Mouse (Mus musculus) heart, postnatal 0 days (tissue): ENCODE results near the gene Agbl4. TPM values are rescaled to one million over a fixed set of nuclear protein-coding genes. Genes with fewer than 3 reads are reported as not detected.

ENCODE experiments used
- ATAC-seq: fragments of 200-750 bp; cut with Nextera tagmentation; 2 replicates; pipeline ENCODE4 v1.8.0; 2017; ENCODE audit warnings: low read depth, moderate number of reproducible peaks, moderate library complexity; ENCODE audit not compliant: insufficient read depth
- DNase-seq: peaks from one replicate; pipeline ENCODE4 v3.0.0-alpha.2; 2016; ENCODE audit warnings: low spot score
- H3K27ac ChIP-seq: fragments of 300-500 bp; sonication (generic); 2 replicates; pipeline ENCODE4 v1.5.1; 2014; ENCODE audit warnings: low read depth, mild to moderate bottlenecking
- H3K27me3 ChIP-seq: fragments of 300-500 bp; sonication (generic); 2 replicates; pipeline ENCODE4 v1.6.1; 2014; ENCODE audit warnings: low read length, mixed read lengths; ENCODE audit not compliant: control insufficient read depth, insufficient read depth
- H3K36me3 ChIP-seq: fragments of 300-500 bp; sonication (generic); replicated peaks from 2 replicates; pipeline ENCODE4 v1.6.1; 2014; ENCODE audit warnings: low read length, mixed read lengths; ENCODE audit not compliant: control insufficient read depth, insufficient read depth
- H3K4me1 ChIP-seq: fragments of 300-500 bp; sonication (generic); 2 replicates; pipeline ENCODE4 v1.6.1; 2014; ENCODE audit warnings: antibody characterized with exemption; ENCODE audit not compliant: control insufficient read depth, insufficient read depth
- H3K4me2 ChIP-seq: fragments of 300-500 bp; sonication (generic); 2 replicates; pipeline ENCODE4 v1.6.1; 2014; ENCODE audit warnings: low read depth, mild to moderate bottlenecking, low read length, moderate library complexity
- H3K4me3 ChIP-seq: fragments of 300-500 bp; sonication (generic); 2 replicates; pipeline ENCODE4 v1.5.1; 2014; ENCODE audit warnings: low read depth, low read length
- H3K9ac ChIP-seq: fragments of 300-500 bp; sonication (generic); replicated peaks from 2 replicates; pipeline ENCODE4 v1.6.1; 2014; ENCODE audit warnings: low read depth, low read length, mixed read lengths
- H3K9me3 ChIP-seq: fragments of 300-500 bp; sonication (generic); replicated peaks from 2 replicates; pipeline ENCODE4 v1.6.1; 2016; ENCODE audit warnings: low read length; ENCODE audit not compliant: control insufficient read depth
- CTCF ChIP-seq: IDR thresholded peaks from 2 replicates; pipeline ENCODE4 v1.5.1; 2016; ENCODE audit warnings: antibody characterized with exemption, control low read depth, low read depth
- EP300 ChIP-seq: IDR thresholded peaks from 2 replicates; pipeline ENCODE4 v1.6.1; 2016; ENCODE audit warnings: antibody characterized with exemption, low read depth
- WGBS: fragments of 180-500 bp; shearing (Covaris S2); extraction: QIAGEN DNeasy Blood & Tissue Kit; methylation state at CpG from one replicate; pipeline ENCODE4 v1.1.7; 2014; 5-methylcytosine and 5-hydroxymethylcytosine counted together
- polyA plus RNA-seq: library from polyadenylated mRNA; unstranded; fragments of >200 nt; fragmentation: Nextera tagmentation; extraction: Ambion mirVana; gene quantifications from 2 replicates; pipeline ENCODE4 v1.2.1, GENCODE M21; 2015
- total RNA-seq: library from RNA; depleted of rRNA; stranded (reverse); fragments of >200 nt; gene quantifications from 2 replicates; pipeline ENCODE4 v1.2.3, GENCODE M21; 2014; ENCODE audit warnings: low replicate concordance

The Agbl4 gene
- total and polyA plus RNA-seq, 2 experiments from 2014 or later: 0.55 TPM; not detected in 1

- TF ChIP-seq CTCF: no peak
- no peak for TF ChIP-seq EP300
- no peak overlapping the region for H3K4me3 ChIP-seq
- ATAC-seq (no peak), DNase-seq (no peak)
- WGBS: 65% methylated on average over 4 of the region's 4 CpGs
- H3K9ac ChIP-seq: no peak overlapping the region
- H3K9me3 ChIP-seq: no peaks in the 10 kb centered on the region
- no peak overlapping the region for H3K27ac ChIP-seq
- H3K4me1 ChIP-seq: no peaks in the 10 kb centered on the region
- H3K4me2 ChIP-seq: no peak overlapping the region
- H3K27me3 ChIP-seq: no peaks in the 10 kb centered on the region
- H3K36me3 ChIP-seq: no peaks in the 10 kb centered on the region
Measured at GRCm38 (mm10) chr4:110597726-110598283, 200.3 kb downstream of the Agbl4 start.

- no peaks in the 10 kb centered on the region for H3K27me3 ChIP-seq
- H3K4me1 ChIP-seq: no peaks in the 10 kb centered on the region
- no peak for TF ChIP-seq EP300
- TF ChIP-seq CTCF: no peak
- no peaks in the 10 kb centered on the region for H3K36me3 ChIP-seq
- H3K9me3 ChIP-seq: no peaks in the 10 kb centered on the region
- H3K27ac ChIP-seq: no peak overlapping the region
- no peak overlapping the region for H3K4me2 ChIP-seq
- no peak for DNase-seq
- WGBS: 84% methylated on average over 3 of the region's 3 CpGs
- ATAC-seq: no peak
- no peak overlapping the region for H3K9ac ChIP-seq
- no peak overlapping the region for H3K4me3 ChIP-seq
Measured at GRCm38 (mm10) chr4:110641417-110641816, 244.0 kb downstream of the Agbl4 start.

- 73% methylated on average over 2 of the region's 2 CpGs for WGBS
- Histone ChIP-seq H3K27ac (no peak overlapping the region), H3K9me3 (no peaks in the 10 kb centered on the region), H3K4me3 (no peak overlapping the region), H3K36me3 (no peaks in the 10 kb centered on the region), H3K4me1 (no peaks in the 10 kb centered on the region), H3K27me3 (no peaks in the 10 kb centered on the region), H3K4me2 (no peak overlapping the region), H3K9ac (no peak overlapping the region)
- no peak for TF ChIP-seq CTCF
- TF ChIP-seq EP300: no peak
- no peak for ATAC-seq
- DNase-seq: no peak
Measured at GRCm38 (mm10) chr4:110662940-110663339, 265.5 kb downstream of the Agbl4 start.

GRCm38 (mm10) chr4:110674121-110674520 is 276.7 kb downstream of the Agbl4 start:
- no peaks in the 10 kb centered on the region for H3K9me3 ChIP-seq
- no peak for ATAC-seq
- H3K9ac ChIP-seq: no peak overlapping the region
- WGBS: 72% methylated on average over 1 of the region's 1 CpGs
- H3K27ac ChIP-seq: no peak overlapping the region
- H3K36me3 ChIP-seq: no peaks in the 10 kb centered on the region
- DNase-seq: no peak
- no peaks in the 10 kb centered on the region for H3K27me3 ChIP-seq
- H3K4me1 ChIP-seq: no peaks in the 10 kb centered on the region
- H3K4me3 ChIP-seq: no peak overlapping the region
- TF ChIP-seq EP300 (no peak), CTCF (no peak)
- no peak overlapping the region for H3K4me2 ChIP-seq

GRCm38 (mm10) chr4:110735141-110735540 is 337.7 kb downstream of the Agbl4 start:
- H3K9me3 ChIP-seq: no peaks in the 10 kb centered on the region
- DNase-seq: no peak
- H3K4me3 ChIP-seq: no peak overlapping the region
- no peak for ATAC-seq
- H3K9ac ChIP-seq: no peak overlapping the region
- H3K4me2 ChIP-seq: no peak overlapping the region
- no peaks in the 10 kb centered on the region for H3K4me1 ChIP-seq
- no peaks in the 10 kb centered on the region for H3K27me3 ChIP-seq
- WGBS: 73% methylated on average over 1 of the region's 1 CpGs
- no peak overlapping the region for H3K27ac ChIP-seq
- no peaks in the 10 kb centered on the region for H3K36me3 ChIP-seq
- TF ChIP-seq CTCF (no peak), EP300 (no peak)

GRCm38 (mm10) chr4:110757941-110758340 is 360.5 kb downstream of the Agbl4 start:
- Histone ChIP-seq H3K9me3 (no peaks in the 10 kb centered on the region), H3K27me3 (no peaks in the 10 kb centered on the region), H3K9ac (no peak overlapping the region), H3K4me1 (no peaks in the 10 kb centered on the region), H3K27ac (no peak overlapping the region), H3K4me3 (no peak overlapping the region), H3K36me3 (no peaks in the 10 kb centered on the region), H3K4me2 (no peak overlapping the region)
- 79% methylated on average over 2 of the region's 2 CpGs for WGBS
- ATAC-seq: no peak
- TF ChIP-seq EP300 (no peak), CTCF (no peak)
- DNase-seq: no peak
